Mouse (Mus musculus) retina, embryonic 14.5 days (tissue): ENCODE results near the gene Ric3.

Experiments used
- DNase-seq: peaks from one replicate; pipeline ENCODE4 v3.0.0-alpha.2; 2015; ENCODE audit warnings: low spot score

The Ric3 gene

GRCm38 (mm10) chr7:109045876-109046275 is 37.3 kb downstream of the Ric3 start:
- no peak for DNase-seq

GRCm38 (mm10) chr7:109039445-109039844 is 43.7 kb downstream of the Ric3 start:
- no peak for DNase-seq

- no peak for DNase-seq
Observed at GRCm38 (mm10) chr7:109038987-109039386, 44.1 kb downstream of the Ric3 start.

GRCm38 (mm10) chr7:109038121-109038735 is 44.9 kb downstream of the Ric3 start:
- no peak for DNase-seq

- no peak for DNase-seq
Observed at GRCm38 (mm10) chr7:109032054-109032453, 51.1 kb downstream of the Ric3 start.

- DNase-seq: no peak
Observed at GRCm38 (mm10) chr7:109031331-109031730, 51.8 kb downstream of the Ric3 start.

GRCm38 (mm10) chr7:109029961-109030465 is 53.1 kb downstream of the Ric3 start:
- DNase-seq: no peak

GRCm38 (mm10) chr7:109028204-109028603 is 54.9 kb downstream of the Ric3 start:
- peak; percentile 87 for DNase-seq

GRCm38 (mm10) chr7:109027721-109028120 is 55.4 kb downstream of the Ric3 start:
- DNase-seq: no peak

GRCm38 (mm10) chr7:109026976-109027375 is 56.2 kb downstream of the Ric3 start:
- DNase-seq: no peak

- DNase-seq: no peak
Observed at GRCm38 (mm10) chr7:109025743-109026142, 57.4 kb downstream of the Ric3 start.

- peak; percentile 86 for DNase-seq
Observed at GRCm38 (mm10) chr7:109021428-109021827, 61.7 kb downstream of the Ric3 start.

- DNase-seq: no peak
Observed at GRCm38 (mm10) chr7:109019243-109019642, 63.9 kb downstream of the Ric3 start.

- peak; percentile 53 for DNase-seq
Observed at GRCm38 (mm10) chr7:109016378-109016923, 66.7 kb downstream of the Ric3 start.

- DNase-seq: no peak
Observed at GRCm38 (mm10) chr7:109014851-109015250, 68.3 kb downstream of the Ric3 start.

GRCm38 (mm10) chr7:109012998-109013625 is 70.0 kb downstream of the Ric3 start:
- peak; percentile 19 for DNase-seq

GRCm38 (mm10) chr7:109012575-109012974 is 70.6 kb downstream of the Ric3 start:
- no peak for DNase-seq

- DNase-seq: peak; percentile 55
Observed at GRCm38 (mm10) chr7:109011596-109012180, 71.4 kb downstream of the Ric3 start.

GRCm38 (mm10) chr7:109010720-109011595 is 72.2 kb downstream of the Ric3 start:
- peak; percentile 70 for DNase-seq

GRCm38 (mm10) chr7:109009260-109009659 is 73.9 kb downstream of the Ric3 start:
- no peak for DNase-seq

GRCm38 (mm10) chr7:109003653-109004052 is 79.5 kb downstream of the Ric3 start:
- no peak for DNase-seq

- no peak for DNase-seq
Observed at GRCm38 (mm10) chr7:109001971-109002370, 81.2 kb downstream of the Ric3 start.
